Mouse (Mus musculus): Measurements from ENCODE around the gene Adra2b. TPM values are rescaled to one million over a fixed set of nuclear protein-coding genes. Genes with fewer than 3 reads are reported as not detected.

Gene Adra2b
- total RNA-seq, 1 experiment, result 1.5 TPM

- H3K27ac ChIP-seq (ENCODE audit: insufficient read depth, low read depth, low read length, poor library complexity, severe bottlenecking), result no peak overlapping the region
- no peak for DNase-seq (ENCODE audit: low read depth, low spot score)
- no peak overlapping the region for H3K4me3 ChIP-seq (ENCODE audit: insufficient read depth in 1 of 2, low read depth in 1 of 2, low read length in 2 of 2, poor library complexity in 1 of 2, severe bottlenecking in 1 of 2)
- H3K4me1 ChIP-seq (ENCODE audit: control insufficient read depth in 2 of 2, insufficient read depth in 2 of 2, low read length in 2 of 2, poor library complexity in 1 of 2), result peaks cover 0 to 9% of the 10 kb centered on the region in 2 experiments; a peak in 1 of 4 replicates
- no peak overlapping the region for H3K9ac ChIP-seq (ENCODE audit: insufficient read depth, low read depth, low read length, poor library complexity, severe bottlenecking)
- no peaks in the 10 kb centered on the region for H3K36me3 ChIP-seq (ENCODE audit: control insufficient read depth, insufficient read depth, low read length, poor library complexity, severe bottlenecking)
- no peak for TF ChIP-seq HCFC1 (IDR thresholded peaks at IDR 0.05; ENCODE audit: borderline replicate concordance, insufficient read depth, low read length)
- TF ChIP-seq ZC3H11A (IDR thresholded peaks at IDR 0.05; ENCODE audit: borderline replicate concordance, low read depth, low read length), result no peak
- no peak for TF ChIP-seq MAFK (IDR thresholded peaks at IDR 0.05; ENCODE audit: insufficient read depth, low read depth, low read length)
- no peak for TF ChIP-seq CHD2 (IDR thresholded peaks at IDR 0.05; ENCODE audit: low read depth, low read length)
- no peak for TF ChIP-seq ZNF384 (IDR thresholded peaks at IDR 0.05; ENCODE audit: low read depth, low read length)
- H3K9me3 ChIP-seq (ENCODE audit: control insufficient read depth, insufficient read depth, low read depth, low read length), result no peaks in the 10 kb centered on the region
- in situ Hi-C loops (cut with MboI; ENCODE audit: low sequenced_read_pairs in 2 of 2, unreplicated experiment in 2 of 2), result no loop called here
These were observed 4.3 kb downstream of the Adra2b start for GRCm38 (mm10) chr2:127367126-127367820.

DNA sequence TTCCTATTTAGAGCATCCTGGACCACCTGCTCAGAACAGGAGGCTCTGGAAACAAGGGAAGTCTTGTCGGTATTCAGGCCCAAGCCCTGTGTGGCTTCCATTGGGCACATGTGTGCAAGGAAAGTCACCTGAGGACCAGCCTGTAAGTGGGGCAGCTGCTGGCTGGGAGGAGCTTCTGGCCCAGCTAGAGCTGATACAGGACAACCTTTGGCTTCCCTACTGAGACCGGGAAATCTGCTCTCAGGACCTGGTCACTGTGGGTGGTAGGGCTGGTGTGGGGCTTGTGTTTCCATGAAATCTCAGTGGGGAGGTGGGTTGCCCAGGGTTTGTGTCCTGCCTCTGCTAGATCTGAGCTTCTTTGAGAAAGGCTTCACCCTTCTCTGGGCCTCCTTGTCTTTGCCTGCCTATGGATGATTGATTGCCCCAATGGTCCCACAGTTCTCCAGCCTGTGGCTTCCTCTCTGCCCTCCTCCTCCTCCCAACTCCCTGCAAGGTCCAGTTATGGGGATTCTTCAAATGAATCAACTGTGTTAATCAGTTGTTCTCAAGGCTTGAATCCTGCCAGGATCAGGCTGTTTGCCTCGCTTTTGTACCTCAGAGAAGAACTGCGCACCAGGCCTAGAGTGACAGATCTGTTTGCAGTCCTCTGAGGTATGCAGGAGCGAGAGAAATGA is 6.8 kb downstream of the Adra2b start:
- Histone ChIP-seq H3K4me3 (ENCODE audit: insufficient read depth in 1 of 2, low read depth in 1 of 2, low read length in 2 of 2, poor library complexity in 1 of 2, severe bottlenecking in 1 of 2) (no peak overlapping the region), H3K9ac (ENCODE audit: insufficient read depth, low read depth, low read length, poor library complexity, severe bottlenecking) (no peak overlapping the region), H3K36me3 (ENCODE audit: control insufficient read depth, insufficient read depth, low read length, poor library complexity, severe bottlenecking) (no peaks in the 10 kb centered on the region), H3K27ac (ENCODE audit: insufficient read depth, low read depth, low read length, poor library complexity, severe bottlenecking) (no peak overlapping the region), H3K4me1 (ENCODE audit: control insufficient read depth in 2 of 2, insufficient read depth in 2 of 2, low read length in 2 of 2, poor library complexity in 1 of 2) (peaks cover 0 to 4% of the 10 kb centered on the region in 2 experiments; a peak in 1 of 4 replicates), H3K9me3 (ENCODE audit: control insufficient read depth, insufficient read depth, low read depth, low read length) (no peaks in the 10 kb centered on the region)
- DNase-seq (ENCODE audit: low read depth, low spot score), result no peak
- TF ChIP-seq CHD2 (IDR thresholded peaks at IDR 0.05; ENCODE audit: low read depth, low read length) (no peak), ZNF384 (IDR thresholded peaks at IDR 0.05; ENCODE audit: low read depth, low read length) (no peak), ZC3H11A (IDR thresholded peaks at IDR 0.05; ENCODE audit: borderline replicate concordance, low read depth, low read length) (no peak), MAFK (IDR thresholded peaks at IDR 0.05; ENCODE audit: insufficient read depth, low read depth, low read length) (no peak), HCFC1 (IDR thresholded peaks at IDR 0.05; ENCODE audit: borderline replicate concordance, insufficient read depth, low read length) (no peak)
- in situ Hi-C loops (cut with MboI; ENCODE audit: low sequenced_read_pairs in 2 of 2, unreplicated experiment in 2 of 2), result no loop called here

- no peak for TF ChIP-seq CHD2 (IDR thresholded peaks at IDR 0.05; ENCODE audit: low read depth, low read length)
- TF ChIP-seq ZC3H11A (IDR thresholded peaks at IDR 0.05; ENCODE audit: borderline replicate concordance, low read depth, low read length), result no peak
- TF ChIP-seq MAFK (IDR thresholded peaks at IDR 0.05; ENCODE audit: insufficient read depth, low read depth, low read length), result no peak
- TF ChIP-seq ZNF384 (IDR thresholded peaks at IDR 0.05; ENCODE audit: low read depth, low read length), result no peak
- TF ChIP-seq HCFC1 (IDR thresholded peaks at IDR 0.05; ENCODE audit: borderline replicate concordance, insufficient read depth, low read length), result no peak
- Histone ChIP-seq H3K4me1 (ENCODE audit: control insufficient read depth in 2 of 2, insufficient read depth in 2 of 2, low read length in 2 of 2, poor library complexity in 1 of 2) (peaks cover 0 to 4% of the 10 kb centered on the region in 2 experiments; a peak in 1 of 4 replicates), H3K4me3 (ENCODE audit: insufficient read depth in 1 of 2, low read depth in 1 of 2, low read length in 2 of 2, poor library complexity in 1 of 2, severe bottlenecking in 1 of 2) (no peak overlapping the region), H3K9me3 (ENCODE audit: control insufficient read depth, insufficient read depth, low read depth, low read length) (no peaks in the 10 kb centered on the region), H3K9ac (ENCODE audit: insufficient read depth, low read depth, low read length, poor library complexity, severe bottlenecking) (no peak overlapping the region), H3K36me3 (ENCODE audit: control insufficient read depth, insufficient read depth, low read length, poor library complexity, severe bottlenecking) (no peaks in the 10 kb centered on the region), H3K27ac (ENCODE audit: insufficient read depth, low read depth, low read length, poor library complexity, severe bottlenecking) (no peak overlapping the region)
- no peak for DNase-seq (ENCODE audit: low read depth, low spot score)
- in situ Hi-C loops (cut with MboI; ENCODE audit: low sequenced_read_pairs in 2 of 2, unreplicated experiment in 2 of 2), result no loop called here
These were observed 7.8 kb downstream of the Adra2b start for GRCm38 (mm10) chr2:127370561-127371483.

DNA sequence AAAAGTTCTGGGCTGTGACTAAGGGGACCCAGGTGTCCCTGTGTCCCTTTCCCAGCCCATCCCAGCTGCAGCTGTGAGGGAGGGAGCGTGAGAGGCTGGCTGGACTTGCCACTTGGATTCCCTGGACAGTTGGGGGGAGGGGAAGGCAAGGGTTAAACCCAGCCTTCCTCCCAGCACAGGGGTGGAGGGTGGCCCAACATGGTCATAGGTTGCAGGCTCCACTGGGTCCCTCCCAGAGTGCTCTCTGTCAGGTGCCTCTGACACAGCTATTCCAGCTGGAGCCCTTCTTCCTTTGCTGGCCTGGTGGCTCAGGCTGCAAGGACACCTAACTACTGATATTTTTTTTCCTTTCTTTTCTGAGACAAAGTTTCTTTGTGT is 8.5 kb downstream of the Adra2b start:
- in situ Hi-C loops (cut with MboI; ENCODE audit: low sequenced_read_pairs in 2 of 2, unreplicated experiment in 2 of 2), result no loop called here
- TF ChIP-seq ZNF384 (IDR thresholded peaks at IDR 0.05; ENCODE audit: low read depth, low read length) (no peak), HCFC1 (IDR thresholded peaks at IDR 0.05; ENCODE audit: borderline replicate concordance, insufficient read depth, low read length) (no peak), ZC3H11A (IDR thresholded peaks at IDR 0.05; ENCODE audit: borderline replicate concordance, low read depth, low read length) (no peak), MAFK (IDR thresholded peaks at IDR 0.05; ENCODE audit: insufficient read depth, low read depth, low read length) (no peak), CHD2 (IDR thresholded peaks at IDR 0.05; ENCODE audit: low read depth, low read length) (no peak)
- Histone ChIP-seq H3K27ac (ENCODE audit: insufficient read depth, low read depth, low read length, poor library complexity, severe bottlenecking) (no peak overlapping the region), H3K4me3 (ENCODE audit: insufficient read depth in 1 of 2, low read depth in 1 of 2, low read length in 2 of 2, poor library complexity in 1 of 2, severe bottlenecking in 1 of 2) (no peak overlapping the region), H3K36me3 (ENCODE audit: control insufficient read depth, insufficient read depth, low read length, poor library complexity, severe bottlenecking) (no peaks in the 10 kb centered on the region), H3K9ac (ENCODE audit: insufficient read depth, low read depth, low read length, poor library complexity, severe bottlenecking) (no peak overlapping the region), H3K4me1 (ENCODE audit: control insufficient read depth in 2 of 2, insufficient read depth in 2 of 2, low read length in 2 of 2, poor library complexity in 1 of 2) (peaks cover 0 to 4% of the 10 kb centered on the region in 2 experiments; a peak in 1 of 4 replicates), H3K9me3 (ENCODE audit: control insufficient read depth, insufficient read depth, low read depth, low read length) (no peaks in the 10 kb centered on the region)
- no peak for DNase-seq (ENCODE audit: low read depth, low spot score)
